Mouse (Mus musculus) lung, embryonic 16.5 days (tissue): ENCODE data around the gene Mapk3. TPM values are rescaled to one million over a fixed set of nuclear protein-coding genes. Genes with fewer than 3 reads are reported as not detected.
A peak's percentile ranks its signal among the peaks of the same experiment; 100 is the strongest.
"Not testable (repeated sequence)": the region's sequence is repeated elsewhere in the genome, so short reads cannot be mapped to it uniquely, and the experiment has no call there.

Source experiments
- ATAC-seq: fragments of 200-750 bp; cut with Nextera tagmentation; 2 replicates; pipeline ENCODE4 v1.8.0; 2017; ENCODE audit warnings: low read depth, mild to moderate bottlenecking, moderate library complexity
- H3K27ac ChIP-seq: fragments of 300-500 bp; sonication (generic); 2 replicates; pipeline ENCODE4 v1.5.1; 2014; ENCODE audit warnings: mild to moderate bottlenecking, control low read depth, low read length
- H3K27me3 ChIP-seq: fragments of 300-500 bp; sonication (generic); 2 replicates; pipeline ENCODE4 v1.6.1; 2014; ENCODE audit warnings: low read depth, low read length, mixed read lengths; ENCODE audit not compliant: control insufficient read depth, insufficient read depth
- H3K36me3 ChIP-seq: fragments of 300-500 bp; sonication (generic); 2 replicates; pipeline ENCODE4 v1.6.1; 2014; ENCODE audit warnings: low read length; ENCODE audit not compliant: control insufficient read depth, insufficient read depth
- H3K4me1 ChIP-seq: fragments of 300-500 bp; sonication (generic); replicated peaks from 2 replicates; pipeline ENCODE4 v1.6.1; 2014; ENCODE audit warnings: low read length, mixed read lengths; ENCODE audit not compliant: control insufficient read depth, insufficient read depth
- H3K4me2 ChIP-seq: fragments of 300-500 bp; sonication (generic); 2 replicates; pipeline ENCODE4 v1.6.1; 2014; ENCODE audit warnings: low read depth, low read length, control low read depth
- H3K4me3 ChIP-seq: fragments of 300-500 bp; sonication (generic); 2 replicates; pipeline ENCODE4 v1.5.1; 2014; ENCODE audit warnings: mild to moderate bottlenecking, low read length, control low read depth
- H3K9ac ChIP-seq: fragments of 300-500 bp; sonication (generic); 2 replicates; pipeline ENCODE4 v1.6.1; 2014; ENCODE audit warnings: low read length, control low read depth
- H3K9me3 ChIP-seq: fragments of 300-500 bp; sonication (generic); 2 replicates; pipeline ENCODE4 v1.6.1; 2016; ENCODE audit warnings: low read length; ENCODE audit not compliant: control insufficient read depth
- WGBS: fragments of 180-500 bp; shearing (Covaris S2); extraction: QIAGEN DNeasy Blood & Tissue Kit; methylation state at CpG from one replicate; pipeline ENCODE4 v1.1.7; 2014; 5-methylcytosine and 5-hydroxymethylcytosine counted together
- polyA plus RNA-seq: library from polyadenylated mRNA; unstranded; fragments of >200 nt; fragmentation: Nextera tagmentation; extraction: Ambion mirVana; gene quantifications from 2 replicates; pipeline ENCODE4 v1.2.1, GENCODE M21; 2015

Gene Mapk3
- polyA plus RNA-seq, 1 experiment from 2014 or later = 138 TPM

- peak within 1 kb of the TSS; percentile 92 for H3K9ac ChIP-seq
- WGBS = 0% methylated on average over 28 of the region's 37 CpGs
- peak within 1 kb of the TSS; percentile 94 for H3K27ac ChIP-seq
- H3K4me3 ChIP-seq = peak within 1 kb of the TSS; percentile 75
- peak; percentile 93 for ATAC-seq
- no peaks in the 10 kb centered on the region for H3K9me3 ChIP-seq
- H3K4me1 ChIP-seq = peaks cover 37% of the 10 kb centered on the region
- H3K27me3 ChIP-seq = no peaks in the 10 kb centered on the region
- peak within 1 kb of the TSS; percentile 93 for H3K4me2 ChIP-seq
- H3K36me3 ChIP-seq = peaks cover 6% of the 10 kb centered on the region; the same call in 1 of the 2 replicates
Observed at GRCm38 (mm10) chr7:126776598-126777057, 17.2 kb downstream of the Mapk3 start, which contains the start of gene Ypel3. TSS of gene Ypel3 (plus strand) at chr7:126776955.

GRCm38 (mm10) chr7:126777476-126777875, 18.1 kb downstream of the Mapk3 start:
- H3K9ac ChIP-seq = peak overlapping the region; percentile 92
- H3K9me3 ChIP-seq = no peaks in the 10 kb centered on the region
- peak overlapping the region; percentile 75 for H3K4me3 ChIP-seq
- H3K27ac ChIP-seq = peak overlapping the region; percentile 82
- peaks cover 37% of the 10 kb centered on the region for H3K4me1 ChIP-seq
- H3K36me3 ChIP-seq = peaks cover 6% of the 10 kb centered on the region; the same call in 1 of the 2 replicates
- 43% methylated on average over 10 of the region's 10 CpGs for WGBS
- H3K27me3 ChIP-seq = no peaks in the 10 kb centered on the region
- H3K4me2 ChIP-seq = peak overlapping the region; percentile 93
- ATAC-seq = no peak

- Histone ChIP-seq H3K4me3 (peak overlapping the region; percentile 75; the same call in 1 of the 2 replicates), H3K36me3 (peaks cover 7% of the 10 kb centered on the region; the same call in 1 of the 2 replicates), H3K9ac (peak overlapping the region; percentile 92), H3K4me2 (peak overlapping the region; percentile 93), H3K9me3 (no peaks in the 10 kb centered on the region), H3K4me1 (peaks cover 37% of the 10 kb centered on the region), H3K27ac (no peak overlapping the region; the same call in 1 of the 2 replicates), H3K27me3 (no peaks in the 10 kb centered on the region)
- no peak for ATAC-seq
- 54% methylated on average over 3 of the region's 3 CpGs for WGBS
Observed at GRCm38 (mm10) chr7:126778147-126778546, 18.7 kb downstream of the Mapk3 start.

GRCm38 (mm10) chr7:126779101-126779500, 19.7 kb downstream of the Mapk3 start:
- H3K27me3 ChIP-seq, H3K4me3 ChIP-seq, H3K9ac ChIP-seq, ATAC-seq, H3K4me2 ChIP-seq, H3K9me3 ChIP-seq, H3K27ac ChIP-seq: not testable (repeated sequence)
- Histone ChIP-seq H3K36me3 (peaks cover 12% of the 10 kb centered on the region; the same call in 1 of the 2 replicates), H3K4me1 (peaks cover 37% of the 10 kb centered on the region)
- WGBS = 82% methylated on average over 7 of the region's 7 CpGs

- H3K27me3 ChIP-seq = no peaks in the 10 kb centered on the region
- H3K27ac ChIP-seq = peak overlapping the region; percentile 63
- peak overlapping the region; percentile 69 for H3K9ac ChIP-seq
- H3K9me3 ChIP-seq = no peaks in the 10 kb centered on the region
- 0% methylated on average over 21 of the region's 21 CpGs for WGBS
- H3K4me1 ChIP-seq = peaks cover 37% of the 10 kb centered on the region
- H3K4me2 ChIP-seq = peak overlapping the region; percentile 93
- peaks cover 23% of the 10 kb centered on the region for H3K36me3 ChIP-seq
- H3K4me3 ChIP-seq = peak overlapping the region; percentile 52
- ATAC-seq = peak; percentile 59
Observed at GRCm38 (mm10) chr7:126779983-126780970, 20.9 kb downstream of the Mapk3 start.

- H3K36me3 ChIP-seq = peaks cover 28% of the 10 kb centered on the region
- no peak within 1 kb of the TSS for H3K27ac ChIP-seq
- H3K27me3 ChIP-seq = no peaks in the 10 kb centered on the region
Observed at GRCm38 (mm10) chr7:126780971-126781635, 21.7 kb downstream of the Mapk3 start, which contains the start of gene Tbx6. TSS of gene Tbx6 (plus strand) at chr7:126781483.

GRCm38 (mm10) chr7:126781661-126782370, 22.4 kb downstream of the Mapk3 start:
- H3K4me3 ChIP-seq = no peak overlapping the region
- WGBS = 39% methylated on average over 11 of the region's 11 CpGs
- no peaks in the 10 kb centered on the region for H3K9me3 ChIP-seq
- no peaks in the 10 kb centered on the region for H3K27me3 ChIP-seq
- H3K36me3 ChIP-seq = peaks cover 34% of the 10 kb centered on the region
- no peak for ATAC-seq
- H3K4me2 ChIP-seq = no peak overlapping the region
- H3K9ac ChIP-seq = peak overlapping the region; percentile 69; the same call in 1 of the 2 replicates
- peaks cover 28% of the 10 kb centered on the region for H3K4me1 ChIP-seq
- no peak overlapping the region for H3K27ac ChIP-seq

More at GRCm38 (mm10) chr7:126780971-126781635, 21.7 kb downstream of the Mapk3 start, which contains the start of gene Tbx6:
- H3K4me1 ChIP-seq = peaks cover 30% of the 10 kb centered on the region
- H3K4me2 ChIP-seq = peak within 1 kb of the TSS; percentile 93
- peak within 1 kb of the TSS; percentile 52 for H3K4me3 ChIP-seq
- 7% methylated on average over 22 of the region's 22 CpGs for WGBS
- no peaks in the 10 kb centered on the region for H3K9me3 ChIP-seq
- ATAC-seq = peak; percentile 1; the same call in 1 of the 2 replicates
- peak within 1 kb of the TSS; percentile 69 for H3K9ac ChIP-seq

- no peak overlapping the region for H3K4me3 ChIP-seq
- WGBS = 76% methylated on average over 13 of the region's 13 CpGs
- ATAC-seq = no peak
- peaks cover 43% of the 10 kb centered on the region for H3K36me3 ChIP-seq
- no peak overlapping the region for H3K9ac ChIP-seq
- H3K27ac ChIP-seq = no peak overlapping the region
- H3K27me3 ChIP-seq = no peaks in the 10 kb centered on the region
- no peak overlapping the region for H3K4me2 ChIP-seq
- H3K9me3 ChIP-seq = no peaks in the 10 kb centered on the region
- peaks cover 23% of the 10 kb centered on the region for H3K4me1 ChIP-seq
Observed at GRCm38 (mm10) chr7:126782693-126783092, 23.3 kb downstream of the Mapk3 start.
